Mouse (Mus musculus) small intestine, adult 2 months (tissue): Measurements from ENCODE around the gene Emilin1. TPM values are rescaled to one million over a fixed set of nuclear protein-coding genes. Genes with fewer than 3 reads are reported as not detected.

Source experiments
- H3K27ac ChIP-seq: fragments of 200-500 bp; 2 replicates; pipeline ENCODE4 v1.5.1; 2012; ENCODE audit warnings: low read depth, low read length, control low read depth, inconsistent platforms; ENCODE audit not compliant: insufficient read depth
- H3K27me3 ChIP-seq: fragments of 200-500 bp; 2 replicates; pipeline ENCODE4 v1.6.1; 2012; ENCODE audit warnings: mild to moderate bottlenecking, moderate library complexity, low read length, inconsistent platforms; ENCODE audit not compliant: control insufficient read depth, insufficient read depth
- H3K36me3 ChIP-seq: fragments of 200-500 bp; 2 replicates; pipeline ENCODE4 v1.6.1; 2012; ENCODE audit warnings: mild to moderate bottlenecking, low read length, control low read depth, inconsistent platforms; ENCODE audit not compliant: control insufficient read depth, insufficient read depth
- H3K4me1 ChIP-seq: fragments of 200-500 bp; 2 replicates; pipeline ENCODE4 v1.6.1; 2012; ENCODE audit warnings: low read length, inconsistent platforms, mixed read lengths; ENCODE audit not compliant: control insufficient read depth, insufficient read depth, insufficient read length
- H3K4me3 ChIP-seq: fragments of 200-500 bp; 2 replicates; pipeline ENCODE4 v1.5.1; 2012; ENCODE audit warnings: low read depth, mild to moderate bottlenecking, control low read depth, inconsistent platforms, low read length, moderate library complexity
- CTCF ChIP-seq: fragments of 200-500 bp; IDR thresholded peaks from 2 replicates; pipeline ENCODE4 v1.5.1; 2012; ENCODE audit warnings: low read depth, mild to moderate bottlenecking, control low read depth, inconsistent platforms, low read length, moderate library complexity, mixed read lengths; ENCODE audit not compliant: insufficient replicate concordance, insufficient read length; ENCODE audit errors: extremely low read depth
- POLR2A ChIP-seq: fragments of 200-500 bp; IDR thresholded peaks from 2 replicates; pipeline ENCODE4 v1.6.1; 2012; ENCODE audit warnings: low read depth, mild to moderate bottlenecking, control low read depth, inconsistent platforms, low read length, moderate library complexity
- WGBS: fragments of 180-500 bp; shearing (Covaris S2); methylation state at CpG from one replicate; pipeline ENCODE4 v1.1.7; 2018; 5-methylcytosine and 5-hydroxymethylcytosine counted together
- polyA plus RNA-seq: library from polyadenylated mRNA; depleted of rRNA; stranded (reverse); fragments of >200 nt; gene quantifications from 2 replicates; pipeline ENCODE4 v1.2.3, GENCODE M21; 2012

Gene Emilin1
- polyA plus RNA-seq, 1 experiment, result 81.9 TPM

- H3K4me3 ChIP-seq, result 0 out of 2 replicates have a peak overlapping the region, but pooled peaks have one; percentile 2
- H3K27ac ChIP-seq, result peak overlapping the region; percentile 15; the same call in 1 of the 2 replicates
- H3K36me3 ChIP-seq, result peaks cover 15% of the 10 kb centered on the region
- no peaks in the 10 kb centered on the region; the same call in 1 of the 2 replicates for H3K4me1 ChIP-seq
- H3K27me3 ChIP-seq, result no peaks in the 10 kb centered on the region
- 75% methylated on average over 7 of the region's 7 CpGs for WGBS
- no peak for TF ChIP-seq POLR2A
- TF ChIP-seq CTCF, result no peak
Measured at GRCm38 (mm10) chr5:30890375-30890774, 22.8 kb upstream of the Emilin1 start.

GRCm38 (mm10) chr5:30901860-30902259 is 11.3 kb upstream of the Emilin1 start:
- no peaks in the 10 kb centered on the region for H3K27me3 ChIP-seq
- WGBS, result 77% methylated on average over 5 of the region's 5 CpGs
- H3K27ac ChIP-seq, result peak overlapping the region; percentile 61; the same call in 1 of the 2 replicates
- H3K4me3 ChIP-seq, result no peak overlapping the region
- H3K36me3 ChIP-seq, result peaks cover 24% of the 10 kb centered on the region
- TF ChIP-seq CTCF (no peak), POLR2A (no peak)
- H3K4me1 ChIP-seq, result peaks cover 9% of the 10 kb centered on the region

GRCm38 (mm10) chr5:30907413-30908059 is 5.7 kb upstream of the Emilin1 start, which contains the start of gene Ost4:
Gene Ost4 (minus strand): TSS chr5:30907788.
- peak within 1 kb of the TSS; percentile 77 for H3K4me3 ChIP-seq
- H3K36me3 ChIP-seq, result peaks cover 22% of the 10 kb centered on the region
- H3K27ac ChIP-seq, result peak within 1 kb of the TSS; percentile 93
- H3K4me1 ChIP-seq, result peaks cover 31% of the 10 kb centered on the region
- peak; percentile 85 for TF ChIP-seq POLR2A
- TF ChIP-seq CTCF, result no peak
- WGBS, result under 1% methylated on average over 58 of the region's 58 CpGs
- H3K27me3 ChIP-seq, result no peaks in the 10 kb centered on the region

GRCm38 (mm10) chr5:30908426-30909299 is 4.5 kb upstream of the Emilin1 start:
- H3K4me1 ChIP-seq, result peaks cover 31% of the 10 kb centered on the region
- peak overlapping the region; percentile 70 for H3K4me3 ChIP-seq
- H3K36me3 ChIP-seq, result peaks cover 14% of the 10 kb centered on the region
- WGBS, result 26% methylated on average over 13 of the region's 13 CpGs
- H3K27me3 ChIP-seq, result no peaks in the 10 kb centered on the region
- no peak for TF ChIP-seq CTCF
- TF ChIP-seq POLR2A, result no peak
- peak overlapping the region; percentile 93 for H3K27ac ChIP-seq

GRCm38 (mm10) chr5:30909300-30909659 is 3.9 kb upstream of the Emilin1 start:
- no peak for TF ChIP-seq POLR2A
- TF ChIP-seq CTCF, result no peak
- WGBS, result 16% methylated on average over 7 of the region's 7 CpGs
- Histone ChIP-seq H3K27ac (peak overlapping the region; percentile 93), H3K27me3 (no peaks in the 10 kb centered on the region), H3K4me3 (no peak overlapping the region), H3K36me3 (peaks cover 10% of the 10 kb centered on the region), H3K4me1 (peaks cover 31% of the 10 kb centered on the region)

- peak overlapping the region; percentile 93 for H3K27ac ChIP-seq
- H3K4me1 ChIP-seq, result peaks cover 31% of the 10 kb centered on the region
- no peak overlapping the region for H3K4me3 ChIP-seq
- H3K27me3 ChIP-seq, result no peaks in the 10 kb centered on the region
- H3K36me3 ChIP-seq, result peaks cover 7% of the 10 kb centered on the region; the same call in 1 of the 2 replicates
- WGBS, result 71% methylated on average over 7 of the region's 7 CpGs
- no peak for TF ChIP-seq POLR2A
Measured at GRCm38 (mm10) chr5:30909863-30910262, 3.3 kb upstream of the Emilin1 start.

GRCm38 (mm10) chr5:30910481-30910880 is 2.7 kb upstream of the Emilin1 start:
- H3K36me3 ChIP-seq, result peaks cover 2% of the 10 kb centered on the region; the same call in 1 of the 2 replicates
- no peak overlapping the region for H3K4me3 ChIP-seq
- peak overlapping the region; percentile 30 for H3K27ac ChIP-seq
- no peaks in the 10 kb centered on the region for H3K27me3 ChIP-seq
- TF ChIP-seq CTCF, result no peak
- TF ChIP-seq POLR2A, result no peak
- H3K4me1 ChIP-seq, result peaks cover 33% of the 10 kb centered on the region
